Mouse (Mus musculus): Measurements from ENCODE around the gene Zswim1.

Zswim1 gene

GRCm38 (mm10) chr2:164822636-164823165 lies at the start of gene Zswim1:
Zswim1 (plus strand) TSS chr2:164822686.
- in situ Hi-C loops (cut with MboI, MseI): no loop called here

- in situ Hi-C loops (cut with MboI, MseI): no loop called here
Measured at GRCm38 (mm10) chr2:164773229-164773988, 49.1 kb upstream of the Zswim1 start.

- in situ Hi-C loops (cut with MboI, MseI): no loop called here
Measured at GRCm38 (mm10) chr2:164773989-164774364, 48.5 kb upstream of the Zswim1 start.

GRCm38 (mm10) chr2:164776130-164776529 lies 46.4 kb upstream of the Zswim1 start:
- in situ Hi-C loops (cut with MboI, MseI): no loop called here

- in situ Hi-C loops (cut with MboI, MseI): no loop called here
Measured at GRCm38 (mm10) chr2:164776801-164777200, 45.7 kb upstream of the Zswim1 start.

GRCm38 (mm10) chr2:164777246-164778014 lies 45.1 kb upstream of the Zswim1 start:
- in situ Hi-C loops (cut with MboI, MseI): no loop called here

- in situ Hi-C loops (cut with MboI, MseI): no loop called here
Measured at GRCm38 (mm10) chr2:164778015-164778287, 44.5 kb upstream of the Zswim1 start.

GRCm38 (mm10) chr2:164778809-164779208 lies 43.7 kb upstream of the Zswim1 start:
- in situ Hi-C loops (cut with MboI, MseI): no loop called here

- in situ Hi-C loops (cut with MboI, MseI): no loop called here
Measured at GRCm38 (mm10) chr2:164779481-164780086, 42.9 kb upstream of the Zswim1 start, which contains the start of gene Tnnc2. Tnnc2 (minus strand) TSS chr2:164779967.

GRCm38 (mm10) chr2:164781876-164782275 lies 40.6 kb upstream of the Zswim1 start:
- in situ Hi-C loops (cut with MboI, MseI): no loop called here

GRCm38 (mm10) chr2:164783926-164784581 lies 38.4 kb upstream of the Zswim1 start:
- in situ Hi-C loops (cut with MboI, MseI): no loop called here

GRCm38 (mm10) chr2:164784869-164785420 lies 37.5 kb upstream of the Zswim1 start:
- in situ Hi-C loops (cut with MboI, MseI): no loop called here

- in situ Hi-C loops (cut with MboI, MseI): no loop called here
Measured at GRCm38 (mm10) chr2:164785481-164786387, 36.8 kb upstream of the Zswim1 start, which contains the start of gene Snx21. Snx21 (plus strand) TSS chr2:164785823.

- in situ Hi-C loops (cut with MboI, MseI): no loop called here
Measured at GRCm38 (mm10) chr2:164786388-164786885, 36.0 kb upstream of the Zswim1 start.

- in situ Hi-C loops (cut with MboI, MseI): no loop called here
Measured at GRCm38 (mm10) chr2:164787032-164787431, 35.5 kb upstream of the Zswim1 start.

- in situ Hi-C loops (cut with MboI, MseI): no loop called here
Measured at GRCm38 (mm10) chr2:164787779-164788178, 34.7 kb upstream of the Zswim1 start.

GRCm38 (mm10) chr2:164788411-164788810 lies 34.1 kb upstream of the Zswim1 start:
- in situ Hi-C loops (cut with MboI, MseI): no loop called here

GRCm38 (mm10) chr2:164790451-164790850 lies 32.0 kb upstream of the Zswim1 start:
- in situ Hi-C loops (cut with MboI, MseI): loop anchor here (10.0 kb wide), 1 partner anchor 524 kb away; no protein-coding TSS in a partner anchor

- in situ Hi-C loops (cut with MboI, MseI): loop anchor here (10.0 kb wide), 1 partner anchor 523 kb away; no protein-coding TSS in a partner anchor
Measured at GRCm38 (mm10) chr2:164791841-164792261, 30.6 kb upstream of the Zswim1 start.

All from T-helper 2 cell (primary cell).